Mouse (Mus musculus) Muller cell, postnatal 12 days (primary cell): ENCODE results near the gene Pi4ka.
A peak's percentile ranks its signal among the peaks of the same experiment; 100 is the strongest.

Source experiments
- DNase-seq: peaks from one replicate; pipeline ENCODE4 v3.0.0-alpha.2; 2015; ENCODE audit errors: inconsistent ontology term

Gene Pi4ka

GRCm38 (mm10) chr16:17336089-17336488 lies 70.0 kb downstream of the Pi4ka start:
- DNase-seq = no peak

- no peak for DNase-seq
Observed at GRCm38 (mm10) chr16:17334574-17334973, 71.5 kb downstream of the Pi4ka start.

- no peak for DNase-seq
Observed at GRCm38 (mm10) chr16:17331855-17332254, 74.3 kb downstream of the Pi4ka start.

- no peak for DNase-seq
Observed at GRCm38 (mm10) chr16:17331116-17331515, 75.0 kb downstream of the Pi4ka start, which contains the start of gene Serpind1. Serpind1 (plus strand) TSS chr16:17331371.

GRCm38 (mm10) chr16:17329848-17330570 lies 76.1 kb downstream of the Pi4ka start:
- DNase-seq = peak; percentile 14

- DNase-seq = no peak
Observed at GRCm38 (mm10) chr16:17326064-17326463, 80.0 kb downstream of the Pi4ka start.

GRCm38 (mm10) chr16:17324745-17325144 lies 81.4 kb downstream of the Pi4ka start:
- no peak for DNase-seq

- DNase-seq = no peak
Observed at GRCm38 (mm10) chr16:17321481-17321880, 84.6 kb downstream of the Pi4ka start.

- no peak for DNase-seq
Observed at GRCm38 (mm10) chr16:17316554-17316953, 89.6 kb downstream of the Pi4ka start.

- DNase-seq = no peak
Observed at GRCm38 (mm10) chr16:17312531-17312930, 93.6 kb downstream of the Pi4ka start.

GRCm38 (mm10) chr16:17309036-17309435 lies 97.1 kb downstream of the Pi4ka start:
- DNase-seq = no peak

GRCm38 (mm10) chr16:17307461-17307860 lies 98.7 kb downstream of the Pi4ka start:
- no peak for DNase-seq

- DNase-seq = no peak
Observed at GRCm38 (mm10) chr16:17303521-17304245, 102.4 kb downstream of the Pi4ka start.

- DNase-seq = no peak
Observed at GRCm38 (mm10) chr16:17300818-17301217, 105.3 kb downstream of the Pi4ka start.

GRCm38 (mm10) chr16:17292751-17293150 lies 113.4 kb downstream of the Pi4ka start:
- DNase-seq = peak; percentile 46

- DNase-seq = no peak
Observed at GRCm38 (mm10) chr16:17291016-17291415, 115.1 kb downstream of the Pi4ka start.

GRCm38 (mm10) chr16:17287103-17287502 lies 119.0 kb downstream of the Pi4ka start:
- no peak for DNase-seq

GRCm38 (mm10) chr16:17283151-17283550 lies 123.0 kb downstream of the Pi4ka start:
- DNase-seq = no peak

- DNase-seq = no peak
Observed at GRCm38 (mm10) chr16:17280471-17280870, 125.6 kb downstream of the Pi4ka start.

- no peak for DNase-seq
Observed at GRCm38 (mm10) chr16:17277342-17278211, 128.5 kb downstream of the Pi4ka start.

- DNase-seq = peak; percentile 90
Observed at GRCm38 (mm10) chr16:17276164-17277151, 129.7 kb downstream of the Pi4ka start.
